Mouse (Mus musculus) liver, embryonic 14.5 days (tissue): Measurements from ENCODE around the gene Ppm1l.

Experiments used
- CTCF ChIP-seq: IDR thresholded peaks from 2 replicates; pipeline ENCODE4 v1.5.1; 2016; ENCODE audit warnings: antibody characterized with exemption, low read depth, control low read depth
- EP300 ChIP-seq: IDR thresholded peaks from 2 replicates; pipeline ENCODE4 v1.6.1; 2016; ENCODE audit warnings: antibody characterized with exemption, low read depth

DNA sequence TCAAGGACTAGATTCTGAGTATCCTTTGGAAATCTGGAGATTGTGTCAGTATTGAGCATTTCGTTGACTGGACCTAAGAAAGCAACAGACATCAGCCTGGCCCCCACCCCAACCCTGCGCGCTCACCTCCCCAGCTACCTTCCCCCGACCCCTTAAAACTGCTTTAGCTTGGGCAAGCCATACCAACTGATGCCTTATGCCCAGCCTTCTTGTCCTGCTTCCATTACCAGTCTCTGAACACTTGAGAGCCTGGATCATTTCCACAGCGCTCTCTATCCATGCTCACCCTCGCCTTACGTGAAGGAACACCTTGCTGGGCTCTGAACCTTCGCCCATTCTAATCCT is 41.9 kb downstream of the Ppm1l start:
- TF ChIP-seq EP300 (no peak), CTCF (no peak)
